Mouse (Mus musculus): Measurements from ENCODE around the gene Etnk1. TPM values are rescaled to one million over a fixed set of nuclear protein-coding genes. Genes with fewer than 3 reads are reported as not detected.

The Etnk1 gene
- polyA plus RNA-seq, 1 experiment from 2014 or later = 33.5 TPM

DNA sequence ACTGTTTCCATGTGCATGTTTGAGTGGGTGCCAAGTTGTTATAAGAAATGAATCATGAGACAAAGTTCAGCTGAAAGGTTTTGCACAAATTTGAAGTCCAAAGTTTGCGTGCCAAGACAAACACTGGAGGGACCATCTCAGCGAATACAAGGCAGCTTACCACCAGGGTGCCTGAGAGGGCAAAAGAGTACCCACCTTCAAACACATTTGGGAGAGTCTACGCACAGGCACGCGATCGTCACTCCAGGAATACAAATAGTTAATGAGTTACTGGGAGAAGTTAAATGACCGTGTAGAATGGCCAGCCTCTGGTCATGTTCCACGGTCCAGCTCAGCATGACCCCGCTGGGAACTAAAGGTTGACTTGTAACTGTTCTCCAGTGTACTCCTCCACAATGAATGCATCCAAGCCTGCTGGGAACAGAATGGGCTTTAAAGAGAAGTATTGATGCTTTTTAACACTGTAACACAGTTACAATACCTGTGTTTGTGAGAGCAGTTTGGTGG lies 14.6 kb upstream of the Etnk1 start:
- Histone ChIP-seq H3K36me3 (no peaks in the 10 kb centered on the region), H3K9me3 (no peaks in the 10 kb centered on the region), H3K4me1 (no peaks in the 10 kb centered on the region), H3K4me3 (no peak overlapping the region), H3K4me2 (replicated peaks) (no peak overlapping the region), H3K9ac (replicated peaks) (no peak overlapping the region), H3K27me3 (no peaks in the 10 kb centered on the region), H3K27ac (replicated peaks) (no peak overlapping the region)
- no peak for ATAC-seq (replicated peaks)
- 24% methylated on average over 9 of the region's 9 CpGs for WGBS

DNA sequence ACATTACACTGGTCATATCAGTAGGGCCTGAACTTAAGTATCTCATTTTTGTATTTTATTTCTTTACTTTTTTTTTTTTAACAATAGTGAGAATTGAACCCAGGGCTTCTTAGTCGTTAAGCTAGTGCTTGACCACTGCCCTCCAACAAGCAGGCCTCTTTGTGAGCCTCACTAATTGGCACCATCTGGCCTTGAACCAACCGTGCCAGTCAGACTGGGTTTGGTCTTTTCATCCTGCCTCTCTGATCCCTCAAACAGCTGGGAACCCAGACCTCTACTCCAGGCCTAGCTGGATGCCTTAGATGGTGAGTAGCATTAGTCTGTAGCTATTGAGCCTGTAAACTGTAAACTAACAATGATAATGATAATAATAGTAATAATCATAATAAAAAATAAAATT lies 13.9 kb upstream of the Etnk1 start:
- Histone ChIP-seq H3K27ac (replicated peaks) (no peak overlapping the region), H3K4me1 (no peaks in the 10 kb centered on the region), H3K36me3 (no peaks in the 10 kb centered on the region), H3K4me3 (no peak overlapping the region), H3K9ac (replicated peaks) (no peak overlapping the region), H3K27me3 (no peaks in the 10 kb centered on the region), H3K4me2 (replicated peaks) (no peak overlapping the region), H3K9me3 (no peaks in the 10 kb centered on the region)
- 5% methylated on average over 2 of the region's 2 CpGs for WGBS
- ATAC-seq (replicated peaks) = no peak

DNA sequence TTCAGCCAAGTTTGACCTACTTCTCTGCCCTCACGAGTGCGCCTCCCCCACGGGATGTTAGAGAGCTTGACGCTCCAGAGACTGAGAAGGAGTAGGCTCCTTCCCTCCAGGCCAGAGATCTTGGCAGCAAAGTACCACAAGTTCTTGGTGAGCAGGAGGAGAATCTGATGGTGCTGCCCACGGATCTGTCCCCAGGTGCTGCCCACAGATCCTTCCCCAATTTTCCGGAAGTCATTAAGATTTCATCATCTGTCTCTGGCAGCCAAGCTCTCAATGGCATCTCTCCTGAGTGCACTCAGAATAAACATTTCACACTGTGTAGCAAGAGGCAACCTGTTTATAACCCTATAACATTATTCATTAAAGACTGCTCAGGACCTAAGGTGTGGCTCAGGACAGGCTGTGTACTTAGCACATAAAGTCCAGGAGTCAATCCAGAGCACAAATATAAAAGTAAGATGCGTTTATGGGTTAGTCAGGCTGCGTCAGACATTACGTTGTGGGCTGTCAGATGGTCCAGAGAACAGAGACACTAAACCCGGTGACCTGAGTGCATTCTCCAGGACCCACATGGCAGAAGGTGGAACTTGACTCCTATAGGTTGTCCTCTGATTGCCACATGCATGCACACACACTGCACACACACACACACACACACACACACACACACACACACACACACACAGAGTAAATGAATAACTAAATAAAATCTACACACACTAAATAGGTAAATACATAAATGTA lies 13.1 kb upstream of the Etnk1 start:
- WGBS = 86% methylated on average over 10 of the region's 10 CpGs
- no peak overlapping the region for H3K9ac ChIP-seq (replicated peaks)

DNA sequence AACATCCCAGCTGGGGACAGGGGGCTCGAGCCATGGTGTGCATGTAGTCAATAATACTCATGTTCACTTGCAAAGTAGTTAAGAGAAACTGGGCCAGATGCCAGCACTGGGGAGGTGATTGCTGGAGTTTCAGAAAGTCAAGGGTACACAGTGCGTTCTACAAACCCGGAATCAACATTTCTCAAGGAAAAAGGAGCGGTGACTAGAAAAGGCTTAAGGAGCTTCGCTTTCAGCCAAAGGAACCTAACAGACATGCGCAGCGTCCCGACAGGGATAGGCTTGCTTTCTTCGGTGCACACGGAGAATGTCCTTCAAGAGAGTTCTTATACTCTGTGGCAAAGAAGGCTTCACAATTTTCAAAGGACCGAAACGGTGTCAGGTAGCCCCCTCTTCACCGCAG lies 12.1 kb upstream of the Etnk1 start:
- H3K4me2 ChIP-seq (replicated peaks) = no peak overlapping the region
- 78% methylated on average over 13 of the region's 13 CpGs for WGBS
- no peaks in the 10 kb centered on the region for H3K4me1 ChIP-seq
- ATAC-seq (replicated peaks) = no peak
- no peaks in the 10 kb centered on the region for H3K27me3 ChIP-seq
- no peak overlapping the region for H3K27ac ChIP-seq (replicated peaks)
- H3K4me3 ChIP-seq = no peak overlapping the region
- H3K9me3 ChIP-seq = no peaks in the 10 kb centered on the region
- H3K9ac ChIP-seq (replicated peaks) = no peak overlapping the region
- no peaks in the 10 kb centered on the region for H3K36me3 ChIP-seq

More for the DNA sequence above, 13.1 kb upstream of the Etnk1 start:
- Histone ChIP-seq H3K4me3 (no peak overlapping the region), H3K27ac (replicated peaks) (no peak overlapping the region), H3K36me3 (no peaks in the 10 kb centered on the region), H3K9me3 (no peaks in the 10 kb centered on the region), H3K27me3 (no peaks in the 10 kb centered on the region), H3K4me1 (no peaks in the 10 kb centered on the region), H3K4me2 (replicated peaks) (no peak overlapping the region)
- no peak for ATAC-seq (replicated peaks)

DNA sequence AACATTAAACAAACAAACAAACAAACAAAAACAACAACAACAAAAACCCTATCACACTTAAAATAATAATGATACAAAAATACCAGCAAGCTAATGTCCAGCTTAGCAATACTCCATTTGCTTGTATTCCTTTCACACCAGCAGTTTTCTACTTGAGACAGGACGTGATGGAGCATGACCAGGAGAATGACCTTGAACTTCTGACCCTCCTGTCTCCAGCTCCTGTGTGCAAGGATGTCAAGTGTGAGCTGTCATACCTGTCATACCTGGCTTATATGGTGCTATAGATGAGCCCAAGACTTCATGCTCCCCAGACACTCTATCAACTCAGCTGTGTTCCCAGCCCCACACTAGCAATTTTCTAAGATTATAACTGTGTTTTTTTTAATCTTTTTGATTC lies 11.0 kb upstream of the Etnk1 start:
- ATAC-seq (replicated peaks) = no peak
- no peaks in the 10 kb centered on the region for H3K27me3 ChIP-seq
- H3K36me3 ChIP-seq = no peaks in the 10 kb centered on the region
- 74% methylated on average over 1 of the region's 1 CpGs for WGBS
- H3K4me3 ChIP-seq = no peak overlapping the region
- H3K4me1 ChIP-seq = no peaks in the 10 kb centered on the region
- H3K9ac ChIP-seq (replicated peaks) = no peak overlapping the region
- no peak overlapping the region for H3K27ac ChIP-seq (replicated peaks)
- H3K4me2 ChIP-seq (replicated peaks) = no peak overlapping the region
- no peaks in the 10 kb centered on the region for H3K9me3 ChIP-seq

DNA sequence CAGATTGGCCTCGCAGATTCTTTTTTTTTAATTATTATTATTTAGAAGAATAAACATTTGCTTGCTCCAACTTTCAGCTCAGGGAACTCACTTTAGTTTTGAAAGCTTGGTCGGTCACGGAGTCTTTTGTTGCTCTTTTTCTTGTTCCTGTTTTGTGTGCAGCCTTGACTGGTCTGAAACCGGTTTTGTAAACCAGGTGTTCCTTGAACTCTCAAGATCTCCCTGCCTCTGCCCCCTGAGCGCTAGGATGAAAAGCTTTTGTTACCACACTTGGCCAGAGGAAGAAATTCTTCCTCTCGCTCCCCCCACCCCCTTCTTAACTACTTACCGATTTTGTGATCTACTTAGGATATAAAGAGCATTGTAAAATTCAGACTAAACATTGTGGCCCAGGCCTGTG lies 10.3 kb upstream of the Etnk1 start:
- no peak for ATAC-seq (replicated peaks)
- Histone ChIP-seq H3K27me3 (no peaks in the 10 kb centered on the region), H3K4me3 (no peak overlapping the region), H3K9ac (replicated peaks) (no peak overlapping the region), H3K36me3 (no peaks in the 10 kb centered on the region), H3K27ac (replicated peaks) (no peak overlapping the region), H3K4me2 (replicated peaks) (no peak overlapping the region), H3K9me3 (no peaks in the 10 kb centered on the region), H3K4me1 (no peaks in the 10 kb centered on the region)
- 75% methylated on average over 7 of the region's 7 CpGs for WGBS

DNA sequence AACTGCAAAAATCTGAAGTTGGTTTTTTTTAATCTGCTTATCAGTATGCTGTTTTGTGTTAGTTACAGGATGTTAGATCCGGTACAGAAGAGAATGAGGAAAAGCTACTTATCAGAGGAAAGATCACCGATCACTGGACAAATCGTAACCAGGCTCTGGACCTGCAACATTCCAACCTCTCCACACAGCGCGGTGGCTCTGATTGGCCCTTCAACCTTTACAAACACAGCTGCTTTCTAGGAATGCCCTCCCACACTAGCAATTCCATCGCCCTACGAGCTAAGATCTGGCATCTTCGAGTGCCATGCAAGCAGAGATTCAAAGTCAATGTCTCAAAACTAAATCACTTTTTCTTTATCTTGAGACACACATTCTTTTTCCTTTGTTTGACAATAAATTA lies 9.6 kb upstream of the Etnk1 start:
- H3K36me3 ChIP-seq = no peaks in the 10 kb centered on the region
- no peak for ATAC-seq (replicated peaks)
- 91% methylated on average over 8 of the region's 8 CpGs for WGBS
- no peak overlapping the region for H3K4me2 ChIP-seq (replicated peaks)
- no peak overlapping the region for H3K4me3 ChIP-seq
- no peaks in the 10 kb centered on the region for H3K4me1 ChIP-seq
- no peak overlapping the region for H3K27ac ChIP-seq (replicated peaks)
- H3K27me3 ChIP-seq = no peaks in the 10 kb centered on the region
- no peak overlapping the region for H3K9ac ChIP-seq (replicated peaks)
- no peaks in the 10 kb centered on the region for H3K9me3 ChIP-seq

DNA sequence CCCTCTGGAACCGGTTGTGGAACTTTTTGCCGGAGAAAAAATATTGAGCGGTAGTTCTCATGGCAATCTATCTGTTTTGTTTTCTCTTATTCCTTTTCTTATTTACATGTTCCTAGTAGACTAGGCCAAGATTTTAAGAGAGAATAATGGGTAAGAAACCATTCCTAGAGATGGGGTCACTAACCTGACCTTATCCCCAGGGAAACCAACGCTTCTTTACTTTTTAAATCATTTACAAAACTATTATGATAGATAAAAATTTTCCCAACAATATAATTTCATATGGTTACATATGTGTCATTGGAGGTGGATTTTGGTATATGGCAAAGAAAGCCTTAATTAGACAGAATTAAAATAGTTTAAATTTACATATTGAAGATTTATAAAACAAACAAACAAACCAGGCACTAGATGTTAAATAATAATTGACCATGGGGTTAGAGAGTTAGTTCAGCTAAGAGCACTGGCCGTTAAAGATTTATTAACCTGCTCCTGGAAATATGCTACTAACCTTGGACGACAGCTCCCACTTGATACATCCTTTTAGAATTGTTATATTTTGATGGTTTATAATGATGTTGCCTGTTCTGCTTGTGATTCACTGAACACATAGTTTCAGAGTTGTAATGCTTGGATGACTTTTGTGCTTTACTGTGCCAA lies 6.3 kb upstream of the Etnk1 start:
- H3K4me1 ChIP-seq = no peaks in the 10 kb centered on the region
- no peak overlapping the region for H3K27ac ChIP-seq (replicated peaks)
- ATAC-seq (replicated peaks) = no peak
- H3K9me3 ChIP-seq = no peaks in the 10 kb centered on the region
- no peak overlapping the region for H3K4me3 ChIP-seq
- no peak overlapping the region for H3K9ac ChIP-seq (replicated peaks)
- no peaks in the 10 kb centered on the region for H3K36me3 ChIP-seq
- H3K27me3 ChIP-seq = no peaks in the 10 kb centered on the region
- no peak overlapping the region for H3K4me2 ChIP-seq (replicated peaks)
- WGBS = 93% methylated on average over 6 of the region's 6 CpGs

DNA sequence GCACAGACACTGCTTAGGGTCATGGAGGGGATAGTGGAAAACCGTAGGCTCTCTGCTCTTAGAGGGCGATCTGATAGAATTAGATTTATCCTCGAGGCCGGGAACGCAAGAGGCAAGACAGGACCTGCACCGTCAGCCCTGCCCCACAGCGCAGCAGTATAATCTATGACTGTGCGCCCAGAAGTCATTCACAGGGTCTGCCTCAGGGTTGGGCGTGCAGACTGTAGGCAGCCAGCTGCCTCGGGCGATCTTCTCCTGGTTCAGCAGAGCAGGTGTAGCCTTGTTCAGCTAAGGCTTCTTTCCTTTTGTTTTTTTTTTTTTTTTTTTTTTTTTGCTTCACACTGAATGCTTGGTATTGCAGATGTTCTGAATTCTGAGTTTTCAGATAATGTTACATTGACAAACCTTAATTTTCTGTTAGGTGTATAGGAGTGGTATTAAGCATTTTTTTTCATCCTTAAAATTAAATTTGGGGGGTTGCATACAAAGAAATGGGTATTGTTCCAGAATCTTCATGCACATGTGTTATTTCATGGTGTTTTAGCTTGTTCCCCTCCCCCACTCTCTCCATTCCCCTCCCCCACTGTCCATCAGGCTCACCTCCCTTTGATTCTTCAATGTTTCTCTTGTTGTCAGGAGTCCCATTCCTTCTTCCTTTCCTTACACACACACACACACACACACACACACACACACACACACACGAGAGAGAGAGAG lies 4.7 kb upstream of the Etnk1 start:
- H3K36me3 ChIP-seq = no peaks in the 10 kb centered on the region
- no peaks in the 10 kb centered on the region for H3K9me3 ChIP-seq
- H3K4me2 ChIP-seq (replicated peaks) = no peak overlapping the region
- peaks cover 7% of the 10 kb centered on the region for H3K4me1 ChIP-seq
- no peak for ATAC-seq (replicated peaks)
- WGBS = 63% methylated on average over 11 of the region's 12 CpGs
- no peak overlapping the region for H3K27ac ChIP-seq (replicated peaks)
- H3K9ac ChIP-seq (replicated peaks) = no peak overlapping the region
- no peak overlapping the region for H3K4me3 ChIP-seq
- H3K27me3 ChIP-seq = no peaks in the 10 kb centered on the region

DNA sequence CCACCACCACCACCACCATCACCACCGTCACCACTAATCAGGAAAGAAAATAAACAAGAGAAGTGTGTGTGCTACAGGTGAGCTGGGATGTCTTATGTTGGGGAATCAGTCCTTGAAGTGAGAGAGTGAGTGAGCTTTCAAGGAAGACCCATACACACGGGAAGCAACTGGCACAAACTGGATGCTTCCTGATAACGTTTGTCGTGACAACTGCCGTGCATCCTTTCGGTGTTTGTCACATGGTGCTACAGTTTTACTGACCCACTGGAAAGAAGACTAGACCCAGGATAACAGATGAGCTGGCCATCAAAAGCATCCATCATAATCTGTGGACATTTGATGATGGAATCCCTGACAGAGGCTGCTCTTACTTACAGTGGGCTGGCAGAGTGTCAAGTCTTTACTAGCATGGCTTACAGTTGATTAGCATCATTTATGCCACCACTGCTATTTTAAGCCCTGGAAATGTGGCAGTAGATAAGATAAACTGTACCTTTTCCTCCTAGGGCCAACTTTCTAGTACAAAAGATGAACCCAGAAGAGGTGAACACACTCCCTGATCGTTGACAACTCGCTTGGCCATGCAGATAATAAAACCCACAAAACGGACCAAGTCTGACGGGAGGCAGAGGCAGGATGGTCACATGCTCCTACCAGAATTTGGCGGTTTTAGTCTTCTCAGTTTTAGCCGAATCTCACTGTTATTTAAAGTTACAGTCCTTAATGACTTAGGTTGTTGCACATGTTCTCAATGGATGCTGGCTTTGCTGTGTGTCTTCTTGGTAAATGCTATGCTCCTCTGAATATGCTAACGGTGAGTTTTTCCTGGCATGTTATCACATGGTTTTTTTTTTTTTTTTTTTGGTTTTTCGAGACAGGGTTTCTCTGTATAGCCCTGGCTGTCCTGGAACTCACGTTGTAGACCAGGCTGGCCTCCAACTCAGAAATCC lies 2.8 kb upstream of the Etnk1 start:
- H3K4me2 ChIP-seq (replicated peaks) = no peak overlapping the region
- no peaks in the 10 kb centered on the region for H3K27me3 ChIP-seq
- WGBS = 91% methylated on average over 15 of the region's 15 CpGs
- no peak for ATAC-seq (replicated peaks)
- no peak overlapping the region for H3K9ac ChIP-seq (replicated peaks)
- no peaks in the 10 kb centered on the region for H3K36me3 ChIP-seq
- no peak overlapping the region for H3K4me3 ChIP-seq
- no peak overlapping the region for H3K27ac ChIP-seq (replicated peaks)
- peaks cover 23% of the 10 kb centered on the region for H3K4me1 ChIP-seq
- no peaks in the 10 kb centered on the region for H3K9me3 ChIP-seq

DNA sequence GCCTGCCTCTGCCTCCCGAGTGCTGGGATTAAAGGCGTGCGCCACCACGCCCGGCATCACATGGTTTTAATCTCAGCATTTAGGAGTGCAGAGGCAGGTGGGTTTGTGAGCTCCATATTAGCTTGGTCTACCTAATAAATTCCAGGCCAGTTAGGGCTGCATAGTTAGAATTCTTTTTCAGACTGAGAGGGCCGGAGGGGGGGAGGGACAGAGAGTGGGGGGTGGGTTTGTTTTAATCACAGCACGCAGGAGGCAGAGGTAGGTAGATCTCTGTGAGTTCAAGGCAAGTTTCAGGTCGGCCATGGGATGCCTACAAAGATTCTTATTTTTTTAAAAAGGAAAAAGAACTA lies 2.1 kb upstream of the Etnk1 start:
- H3K4me2 ChIP-seq (replicated peaks) = no peak overlapping the region
- H3K4me1 ChIP-seq = peaks cover 29% of the 10 kb centered on the region
- no peaks in the 10 kb centered on the region for H3K9me3 ChIP-seq
- H3K4me3 ChIP-seq = no peak overlapping the region
- ATAC-seq (replicated peaks) = no peak
- H3K27ac ChIP-seq (replicated peaks) = no peak overlapping the region
- H3K27me3 ChIP-seq = no peaks in the 10 kb centered on the region
- no peak overlapping the region for H3K9ac ChIP-seq (replicated peaks)
- no peaks in the 10 kb centered on the region for H3K36me3 ChIP-seq
- 90% methylated on average over 8 of the region's 8 CpGs for WGBS
